Mouse (Mus musculus): ENCODE results near the gene Fndc3b. TPM values are rescaled to one million over a fixed set of nuclear protein-coding genes. Genes with fewer than 3 reads are reported as not detected.

Fndc3b gene
- total RNA-seq, 4 experiments from 2014 or later, result 41.8 to 50.5 (median 49.8) TPM

GRCm38 (mm10) chr3:27593485-27594138, 117.5 kb downstream of the Fndc3b start:
- no peak for DNase-seq (ENCODE audit: low spot score)

GRCm38 (mm10) chr3:27592728-27593484, 118.2 kb downstream of the Fndc3b start:
- no peak for DNase-seq (ENCODE audit: low spot score)

GRCm38 (mm10) chr3:27590823-27591222, 120.3 kb downstream of the Fndc3b start:
- DNase-seq (ENCODE audit: low spot score), result no peak

GRCm38 (mm10) chr3:27589305-27589704, 121.8 kb downstream of the Fndc3b start:
- no peak for DNase-seq (ENCODE audit: low spot score)

- no peak for DNase-seq (ENCODE audit: low spot score)
Observed at GRCm38 (mm10) chr3:27588604-27589003, 122.5 kb downstream of the Fndc3b start.

- peak; percentile 56 for DNase-seq (ENCODE audit: low spot score)
Observed at GRCm38 (mm10) chr3:27584607-27585605, 126.2 kb downstream of the Fndc3b start.

- no peak for DNase-seq (ENCODE audit: low spot score)
Observed at GRCm38 (mm10) chr3:27581931-27582840, 128.9 kb downstream of the Fndc3b start.

- DNase-seq (ENCODE audit: low spot score), result no peak
Observed at GRCm38 (mm10) chr3:27580956-27581355, 130.2 kb downstream of the Fndc3b start.

GRCm38 (mm10) chr3:27579894-27580613, 131.1 kb downstream of the Fndc3b start:
- no peak for DNase-seq (ENCODE audit: low spot score)

- DNase-seq (ENCODE audit: low spot score), result no peak
Observed at GRCm38 (mm10) chr3:27579229-27579628, 131.9 kb downstream of the Fndc3b start.

GRCm38 (mm10) chr3:27577349-27578025, 133.6 kb downstream of the Fndc3b start:
- no peak for DNase-seq (ENCODE audit: low spot score)

- DNase-seq (ENCODE audit: low spot score), result no peak
Observed at GRCm38 (mm10) chr3:27574241-27574640, 136.9 kb downstream of the Fndc3b start.

- DNase-seq (ENCODE audit: low spot score), result no peak
Observed at GRCm38 (mm10) chr3:27573458-27573857, 137.6 kb downstream of the Fndc3b start.

- DNase-seq (ENCODE audit: low spot score), result peak; percentile 16
Observed at GRCm38 (mm10) chr3:27572305-27572704, 138.8 kb downstream of the Fndc3b start.

GRCm38 (mm10) chr3:27565314-27565713, 145.8 kb downstream of the Fndc3b start:
- no peak for DNase-seq (ENCODE audit: low spot score)

GRCm38 (mm10) chr3:27563047-27563624, 148.0 kb downstream of the Fndc3b start:
- DNase-seq (ENCODE audit: low spot score), result no peak

GRCm38 (mm10) chr3:27562476-27562875, 148.6 kb downstream of the Fndc3b start:
- no peak for DNase-seq (ENCODE audit: low spot score)

- no peak for DNase-seq (ENCODE audit: low spot score)
Observed at GRCm38 (mm10) chr3:27561921-27562320, 149.2 kb downstream of the Fndc3b start.

- DNase-seq (ENCODE audit: low spot score), result no peak
Observed at GRCm38 (mm10) chr3:27559316-27559715, 151.8 kb downstream of the Fndc3b start.

Data from heart, adult 8-10 months (tissue).